Mouse (Mus musculus) limb, embryonic 11.5 days (tissue): ENCODE measurements around the gene Actl10. TPM values are rescaled to one million over a fixed set of nuclear protein-coding genes. Genes with fewer than 3 reads are reported as not detected.
A peak's percentile ranks its signal among the peaks of the same experiment; 100 is the strongest.

Experiments used
- ATAC-seq: fragments of 200-750 bp; cut with Nextera tagmentation; 2 replicates; pipeline ENCODE4 v1.8.0; 2017; ENCODE audit warnings: low read depth; ENCODE audit not compliant: insufficient number of reproducible peaks, low FRiP score, low TSS enrichment
- DNase-seq: peaks from one replicate; pipeline ENCODE4 v3.0.0-alpha.2; 2015; ENCODE audit warnings: low spot score
- H3K27ac ChIP-seq: fragments of 300-500 bp; sonication (generic); replicated peaks from 2 replicates; pipeline ENCODE4 v1.5.1; 2014; ENCODE audit warnings: low read depth, mild to moderate bottlenecking, low read length
- H3K27me3 ChIP-seq: fragments of 300-500 bp; sonication (generic); 2 replicates; pipeline ENCODE4 v1.6.1; 2014; ENCODE audit warnings: mild to moderate bottlenecking, low read length, mixed read lengths; ENCODE audit not compliant: control insufficient read depth, insufficient read depth
- H3K36me3 ChIP-seq: fragments of 300-500 bp; sonication (generic); 2 replicates; pipeline ENCODE4 v1.6.1; 2014; ENCODE audit warnings: mild to moderate bottlenecking, low read length, moderate library complexity, mixed read lengths; ENCODE audit not compliant: control insufficient read depth, insufficient read depth
- H3K4me1 ChIP-seq: fragments of 300-500 bp; sonication (generic); 2 replicates; pipeline ENCODE4 v1.6.1; 2014; ENCODE audit warnings: low read length, mixed read lengths; ENCODE audit not compliant: control insufficient read depth, insufficient read depth
- H3K4me2 ChIP-seq: fragments of 300-500 bp; sonication (generic); 2 replicates; pipeline ENCODE4 v1.6.1; 2014; ENCODE audit warnings: low read depth, mild to moderate bottlenecking, moderate library complexity; ENCODE audit not compliant: severe bottlenecking
- H3K4me3 ChIP-seq: fragments of 300-500 bp; sonication (generic); 2 replicates; pipeline ENCODE4 v1.5.1; 2014; ENCODE audit warnings: low read depth, low read length
- H3K9ac ChIP-seq: fragments of 300-500 bp; sonication (generic); 2 replicates; pipeline ENCODE4 v1.6.1; 2014; ENCODE audit warnings: mild to moderate bottlenecking, low read length
- H3K9me3 ChIP-seq: fragments of 300-500 bp; sonication (generic); 2 replicates; pipeline ENCODE4 v1.6.1; 2016; ENCODE audit warnings: low read length; ENCODE audit not compliant: control insufficient read depth
- WGBS: fragments of 180-500 bp; shearing (Covaris S2); extraction: QIAGEN DNeasy Blood & Tissue Kit; methylation state at CpG from one replicate; pipeline ENCODE4 v1.1.7; 2014; 5-methylcytosine and 5-hydroxymethylcytosine counted together
- polyA plus RNA-seq: library from polyadenylated mRNA; unstranded; fragments of >200 nt; fragmentation: Nextera tagmentation; extraction: Ambion mirVana; gene quantifications from 2 replicates; pipeline ENCODE4 v1.2.1, GENCODE M21; 2014

Gene Actl10
- polyA plus RNA-seq, 1 experiment from 2014 or later, result 0.19 TPM

DNA sequence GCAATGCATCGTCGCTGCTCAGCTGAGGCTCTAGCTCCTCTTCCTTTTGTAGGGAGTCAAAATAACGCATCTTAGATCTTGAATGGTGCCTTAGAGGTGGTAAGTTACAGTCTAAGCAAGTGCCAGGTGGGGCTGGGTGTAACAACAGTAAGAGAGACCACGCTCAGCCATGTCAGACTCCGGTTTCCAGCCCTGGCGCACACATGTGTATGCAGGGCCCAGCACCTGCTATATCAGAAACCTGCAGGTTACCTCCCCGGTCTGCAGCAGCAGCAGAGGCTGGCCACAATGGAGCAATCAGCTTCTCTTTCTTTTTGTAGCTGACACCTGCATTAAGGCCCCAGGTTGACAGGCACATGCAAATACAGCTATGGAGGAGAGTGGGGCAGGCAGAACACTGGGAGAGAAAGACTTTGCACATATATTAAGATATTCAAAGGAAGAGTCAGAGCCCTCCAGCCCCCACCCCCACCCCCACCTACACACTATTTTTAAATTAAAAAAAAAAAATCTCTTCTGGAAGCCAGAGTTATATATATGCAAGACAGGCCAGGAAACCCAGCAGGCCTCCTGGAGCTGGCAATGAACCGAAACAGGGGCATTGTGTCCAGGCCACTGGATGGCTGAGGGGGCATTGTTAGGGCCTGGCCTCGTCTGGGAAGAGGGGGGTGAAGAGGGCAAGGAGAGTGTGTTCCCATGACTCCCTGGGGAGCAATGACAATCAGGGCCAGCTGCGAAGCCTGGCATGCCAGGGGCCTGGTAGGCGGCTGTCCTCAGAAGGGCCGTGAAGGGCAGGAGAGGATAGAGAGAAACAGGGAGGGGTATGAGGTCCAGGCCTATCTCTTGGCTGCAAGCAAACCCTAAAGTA is 25.5 kb downstream of the Actl10 start:
- H3K9ac ChIP-seq, result peak overlapping the region; percentile 17; the same call in 1 of the 2 replicates

GRCm38 (mm10) chr2:154577744-154578067 is 26.1 kb downstream of the Actl10 start:
- H3K27ac ChIP-seq, result no peak overlapping the region
- no peaks in the 10 kb centered on the region for H3K36me3 ChIP-seq
- no peaks in the 10 kb centered on the region; the same call in 1 of the 2 replicates for H3K4me1 ChIP-seq
- 91% methylated on average over 6 of the region's 6 CpGs for WGBS
- H3K9me3 ChIP-seq, result no peaks in the 10 kb centered on the region
- no peak overlapping the region for H3K4me2 ChIP-seq
- H3K4me3 ChIP-seq, result no peak overlapping the region
- H3K27me3 ChIP-seq, result no peaks in the 10 kb centered on the region
- no peak overlapping the region for H3K9ac ChIP-seq
- no peak for ATAC-seq
- DNase-seq, result no peak

More for the DNA sequence above, 25.5 kb downstream of the Actl10 start:
- H3K4me2 ChIP-seq, result no peak overlapping the region
- no peak for DNase-seq
- no peaks in the 10 kb centered on the region; the same call in 1 of the 2 replicates for H3K4me1 ChIP-seq
- ATAC-seq, result no peak
- no peaks in the 10 kb centered on the region for H3K36me3 ChIP-seq
- 0 out of 2 replicates have a peak overlapping the region, but pooled peaks have one; percentile 14 for H3K27ac ChIP-seq
- H3K27me3 ChIP-seq, result no peaks in the 10 kb centered on the region
- no peaks in the 10 kb centered on the region for H3K9me3 ChIP-seq
- H3K4me3 ChIP-seq, result no peak overlapping the region
- 56% methylated on average over 12 of the region's 12 CpGs for WGBS

- Histone ChIP-seq H3K27ac (no peak overlapping the region), H3K9me3 (no peaks in the 10 kb centered on the region), H3K4me2 (no peak overlapping the region), H3K9ac (no peak overlapping the region), H3K4me3 (no peak overlapping the region), H3K4me1 (peaks cover 1% of the 10 kb centered on the region), H3K27me3 (no peaks in the 10 kb centered on the region), H3K36me3 (no peaks in the 10 kb centered on the region)
- WGBS, result 90% methylated on average over 8 of the region's 8 CpGs
- DNase-seq (no peak), ATAC-seq (no peak)
Measured at GRCm38 (mm10) chr2:154580586-154580985, 29.0 kb downstream of the Actl10 start.

DNA sequence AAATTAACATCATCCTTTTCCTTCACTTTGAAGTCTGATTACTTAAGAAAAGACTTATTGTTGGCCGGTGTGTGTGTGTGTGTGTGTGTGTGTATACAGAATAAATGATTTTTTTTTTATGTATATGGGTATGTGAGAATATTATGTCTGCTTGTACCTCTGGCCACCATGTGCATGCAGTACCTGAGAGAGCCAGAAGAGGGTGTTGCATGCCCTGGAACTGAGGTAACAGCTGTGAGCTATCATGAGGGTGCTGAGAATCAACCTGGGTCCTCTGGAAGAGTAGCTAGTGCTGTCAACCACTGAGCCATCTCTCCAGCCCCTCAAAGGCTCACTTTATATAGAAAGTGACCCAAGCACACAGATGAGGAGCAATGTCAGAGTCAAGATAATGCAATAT is 29.8 kb downstream of the Actl10 start:
- Histone ChIP-seq H3K27ac (no peak overlapping the region), H3K4me3 (no peak overlapping the region), H3K36me3 (no peaks in the 10 kb centered on the region), H3K4me2 (no peak overlapping the region), H3K27me3 (no peaks in the 10 kb centered on the region), H3K9ac (no peak overlapping the region), H3K4me1 (peaks cover 5% of the 10 kb centered on the region), H3K9me3 (no peaks in the 10 kb centered on the region)
- DNase-seq, result no peak
- no peak for ATAC-seq
- WGBS, result 90% methylated on average over 1 of the region's 1 CpGs

DNA sequence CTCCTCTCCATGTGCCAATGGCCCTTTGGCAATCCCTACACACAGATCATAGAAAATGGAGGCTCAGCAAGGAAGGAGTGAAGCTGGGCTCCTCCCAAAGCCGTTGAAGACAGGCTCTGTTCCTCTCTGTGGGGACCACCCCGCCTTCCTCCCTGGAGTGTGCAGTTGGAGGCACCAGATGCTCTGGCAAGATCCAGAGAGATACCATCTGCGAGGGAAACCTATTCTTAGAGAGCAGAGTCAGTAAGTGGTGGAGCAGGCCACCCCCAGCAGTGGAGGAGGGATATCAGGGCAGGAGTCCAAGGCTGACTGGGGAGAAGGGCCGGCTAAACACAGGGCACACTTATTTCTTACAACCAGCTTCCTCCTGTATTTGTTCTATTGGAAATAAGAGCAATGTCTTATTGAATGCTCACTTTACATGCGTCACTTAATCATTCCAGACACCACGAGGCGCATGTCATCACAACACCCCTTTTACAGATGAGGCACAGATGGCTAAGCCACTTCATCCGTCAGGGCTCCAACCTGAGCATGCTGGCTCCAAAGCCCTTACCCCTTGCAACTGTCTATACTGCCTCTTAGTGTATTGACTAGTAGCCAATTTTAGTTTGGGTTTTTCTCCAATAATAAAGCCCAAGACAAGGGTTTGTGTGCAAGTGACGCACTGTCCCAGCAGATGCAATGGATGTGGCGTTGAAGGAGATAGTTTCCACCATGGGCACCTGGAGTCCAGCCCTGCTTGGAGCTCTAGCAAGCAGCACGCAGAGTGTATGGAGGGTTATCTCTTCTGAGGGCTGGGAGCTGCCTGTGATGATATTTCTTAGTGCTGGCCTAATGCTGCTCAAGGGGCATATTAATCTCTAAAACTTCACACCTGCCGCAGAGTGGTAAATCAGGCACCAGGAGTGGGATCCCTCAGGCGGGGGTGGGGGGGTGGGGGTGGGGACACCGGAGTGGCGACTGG is 32.6 kb downstream of the Actl10 start:
- ATAC-seq (no peak), DNase-seq (no peak)
- Histone ChIP-seq H3K9ac (no peak overlapping the region), H3K4me2 (no peak overlapping the region), H3K4me3 (no peak overlapping the region), H3K4me1 (peaks cover 5% of the 10 kb centered on the region; the same call in 1 of the 2 replicates), H3K27ac (no peak overlapping the region), H3K36me3 (no peaks in the 10 kb centered on the region), H3K27me3 (no peaks in the 10 kb centered on the region), H3K9me3 (no peaks in the 10 kb centered on the region)
- WGBS, result 68% methylated on average over 15 of the region's 15 CpGs

DNA sequence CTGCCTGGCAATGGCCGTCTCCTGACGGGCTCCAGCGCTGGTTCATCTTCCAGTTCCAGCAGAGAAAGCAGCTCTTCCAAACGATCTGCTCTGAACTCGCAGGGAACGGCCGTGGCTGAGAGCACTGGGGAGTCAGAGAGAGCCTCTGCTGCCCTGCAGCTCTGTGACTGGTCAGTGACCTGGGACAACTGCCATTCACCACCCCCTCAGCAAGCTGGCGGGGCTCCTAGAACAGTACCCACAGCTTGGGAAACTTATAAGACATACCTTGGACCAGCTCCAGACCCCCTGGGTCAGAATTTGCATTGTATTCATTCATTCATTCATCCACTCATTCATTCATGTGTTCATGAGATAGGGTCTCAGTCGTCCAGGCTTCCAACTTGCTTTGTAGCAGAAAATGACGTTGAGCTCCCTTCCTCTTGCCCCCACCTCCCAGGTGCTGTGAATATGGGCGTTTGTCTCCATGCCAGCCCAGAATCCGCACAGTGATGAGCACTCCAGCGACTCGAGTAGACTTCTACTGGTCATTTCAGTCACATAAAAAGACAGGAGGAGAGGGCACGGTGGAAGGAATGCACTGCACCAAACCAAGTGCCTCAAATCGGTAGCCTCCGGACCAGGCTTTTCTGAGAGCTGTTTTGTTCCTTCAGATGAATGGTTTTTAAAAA is 33.5 kb downstream of the Actl10 start:
- Histone ChIP-seq H3K27me3 (no peaks in the 10 kb centered on the region), H3K4me2 (no peak overlapping the region), H3K9ac (no peak overlapping the region), H3K4me1 (peaks cover 5% of the 10 kb centered on the region; the same call in 1 of the 2 replicates), H3K9me3 (no peaks in the 10 kb centered on the region), H3K4me3 (no peak overlapping the region), H3K27ac (no peak overlapping the region), H3K36me3 (no peaks in the 10 kb centered on the region)
- 67% methylated on average over 17 of the region's 17 CpGs for WGBS
- ATAC-seq (no peak), DNase-seq (no peak)

- DNase-seq (peak; percentile 62), ATAC-seq (no peak)
- Histone ChIP-seq H3K36me3 (no peaks in the 10 kb centered on the region), H3K27me3 (no peaks in the 10 kb centered on the region), H3K27ac (no peak overlapping the region), H3K9ac (no peak overlapping the region), H3K4me2 (no peak overlapping the region), H3K4me3 (no peak overlapping the region), H3K9me3 (no peaks in the 10 kb centered on the region), H3K4me1 (peaks cover 5% of the 10 kb centered on the region; the same call in 1 of the 2 replicates)
- WGBS, result 78% methylated on average over 5 of the region's 5 CpGs
Measured at GRCm38 (mm10) chr2:154586405-154586804, 34.8 kb downstream of the Actl10 start.

DNA sequence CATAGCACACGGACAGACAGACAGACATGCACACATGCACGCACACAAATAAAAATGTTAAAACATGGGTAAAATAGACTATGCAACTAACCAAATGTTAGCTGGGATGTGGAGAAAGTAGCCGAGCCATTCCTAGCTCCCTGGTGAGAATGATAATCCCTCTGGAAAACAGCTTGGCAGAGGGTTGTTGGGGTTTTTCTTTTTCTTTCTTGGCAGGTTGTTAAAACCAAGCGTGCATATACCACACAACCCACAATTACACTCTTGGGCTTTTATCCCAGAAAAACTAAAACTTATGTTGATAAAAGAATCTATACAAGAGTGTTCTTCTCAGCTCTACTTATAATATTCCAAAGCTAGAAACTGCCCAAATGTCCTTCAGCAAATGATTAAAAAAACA is 37.5 kb downstream of the Actl10 start:
- H3K36me3 ChIP-seq, result no peaks in the 10 kb centered on the region
- H3K27me3 ChIP-seq, result no peaks in the 10 kb centered on the region
- peaks cover 5% of the 10 kb centered on the region; the same call in 1 of the 2 replicates for H3K4me1 ChIP-seq
- H3K4me2 ChIP-seq, result no peak overlapping the region
- peaks cover 2% of the 10 kb centered on the region; the same call in 1 of the 2 replicates for H3K9me3 ChIP-seq
- no peak overlapping the region for H3K27ac ChIP-seq
- H3K9ac ChIP-seq, result no peak overlapping the region
- H3K4me3 ChIP-seq, result no peak overlapping the region
- whole genome bisulfite sequencing, result 81% methylated on average over 4 of the region's 4 CpGs
- DNase-seq, result no peak
- ATAC-seq, result no peak
